Mouse (Mus musculus): ENCODE measurements around the gene Gna11. TPM values are rescaled to one million over a fixed set of nuclear protein-coding genes. Genes with fewer than 3 reads are reported as not detected.

Gna11 gene
- polyA plus RNA-seq (2016; fragmentation: Nextera tagmentation; extraction: Ambion mirVana), result 82.9 and 86.1 TPM in 2 replicates

DNA sequence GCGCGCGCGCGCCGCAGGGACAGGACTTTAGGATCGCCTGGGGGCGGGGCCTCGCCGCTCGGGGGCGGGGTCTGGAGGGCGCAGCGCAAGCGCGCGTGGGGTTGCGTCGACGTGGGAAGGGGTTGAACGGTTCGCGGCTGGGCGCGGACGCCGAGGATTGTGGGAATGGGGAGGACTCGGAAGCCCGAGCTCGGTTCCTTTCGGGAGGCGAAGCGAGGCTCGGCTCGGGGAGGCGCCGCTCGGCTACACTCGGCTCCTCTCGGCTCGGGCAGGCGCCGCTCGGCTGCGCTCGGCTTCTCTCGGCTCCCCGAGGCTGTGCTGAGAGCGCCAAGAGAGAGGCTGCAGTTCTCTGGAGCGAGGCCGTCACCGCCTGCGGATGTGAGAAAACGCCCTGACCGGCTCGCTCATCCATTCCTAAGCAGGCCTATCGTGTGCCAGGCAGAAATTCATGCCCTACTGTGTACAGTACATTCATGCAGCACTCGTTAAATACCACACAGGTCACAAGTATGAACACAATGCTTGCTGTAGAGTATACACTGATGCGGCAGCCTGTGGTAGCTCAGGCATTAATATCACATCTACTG, at the start of gene Gna11:
TSS of gene Gna11 (minus strand) at position 30 of the 587 bp plus-strand sequence.
- WGBS, result 2% methylated on average over 59 of the region's 59 CpGs
- H3K4me2 ChIP-seq, result peak within 1 kb of the TSS; percentile 93
- H3K27ac ChIP-seq, result peak within 1 kb of the TSS; percentile 80
- H3K27me3 ChIP-seq, result no peaks in the 10 kb centered on the region
- peak within 1 kb of the TSS; percentile 97 for H3K4me3 ChIP-seq (replicated peaks)
- H3K4me1 ChIP-seq (replicated peaks), result peaks cover 31% of the 10 kb centered on the region
- H3K9me3 ChIP-seq, result no peaks in the 10 kb centered on the region
- ATAC-seq (ENCODE audit: insufficient number of reproducible peaks, insufficient read depth, low FRiP score, low TSS enrichment, low read depth), result peak; percentile 92
- peaks cover 13% of the 10 kb centered on the region for H3K36me3 ChIP-seq
- H3K9ac ChIP-seq (replicated peaks), result peak within 1 kb of the TSS; percentile 93

DNA sequence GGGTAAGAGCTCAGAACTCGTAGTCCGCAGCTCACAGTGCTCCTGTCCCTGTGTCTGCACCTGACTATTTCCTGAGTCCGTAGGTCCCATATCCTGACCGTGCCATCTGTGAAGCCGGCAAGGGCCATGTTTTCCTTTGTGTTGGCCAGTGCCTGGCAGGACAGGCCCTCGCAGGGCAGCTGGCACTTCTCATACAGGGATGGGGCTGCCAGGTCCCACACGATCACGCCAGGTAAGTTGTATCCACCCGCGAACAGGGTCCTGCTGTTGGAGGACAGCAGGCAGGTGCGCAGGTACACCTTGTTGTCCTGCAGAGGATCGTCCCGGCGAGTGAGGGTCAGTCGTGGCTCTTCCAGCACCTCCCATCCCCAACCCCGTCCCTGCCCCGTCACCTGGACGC, 48.9 kb upstream of the Gna11 start:
- Histone ChIP-seq H3K4me2 (no peak overlapping the region), H3K27ac (no peak overlapping the region), H3K4me3 (replicated peaks) (no peak overlapping the region), H3K36me3 (peaks cover 18% of the 10 kb centered on the region), H3K9me3 (no peaks in the 10 kb centered on the region), H3K4me1 (replicated peaks) (peaks cover 50% of the 10 kb centered on the region), H3K27me3 (peaks cover 36% of the 10 kb centered on the region), H3K9ac (replicated peaks) (no peak overlapping the region)
- no peak for ATAC-seq (ENCODE audit: insufficient number of reproducible peaks, insufficient read depth, low FRiP score, low TSS enrichment, low read depth)
- 71% methylated on average over 18 of the region's 18 CpGs for WGBS

DNA sequence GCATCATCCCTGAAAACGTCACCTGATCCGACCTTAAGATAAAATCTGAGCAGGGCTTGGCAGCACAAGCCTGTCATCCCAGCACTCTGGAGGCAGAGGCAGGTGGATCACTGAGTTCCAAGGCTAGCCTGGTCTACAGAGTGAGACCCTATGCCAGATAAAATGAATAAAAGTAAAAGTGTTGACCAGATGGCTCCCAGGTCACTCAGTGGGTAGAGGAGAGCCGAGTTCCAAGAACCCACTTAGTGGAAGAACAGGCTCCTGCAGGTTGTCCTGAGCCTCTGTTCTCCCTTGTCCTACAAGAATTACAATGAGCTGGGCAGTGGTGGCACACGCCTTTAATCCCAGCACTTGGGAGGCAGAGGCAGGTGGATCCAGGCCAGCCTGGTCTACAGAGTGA, 48.2 kb upstream of the Gna11 start:
- H3K9ac ChIP-seq (replicated peaks), result no peak overlapping the region
- no peak overlapping the region for H3K4me3 ChIP-seq (replicated peaks)
- H3K9me3 ChIP-seq, result no peaks in the 10 kb centered on the region
- H3K4me2 ChIP-seq, result no peak overlapping the region
- 66% methylated on average over 4 of the region's 4 CpGs for WGBS
- peaks cover 25% of the 10 kb centered on the region for H3K36me3 ChIP-seq
- peaks cover 40% of the 10 kb centered on the region for H3K27me3 ChIP-seq
- no peak for ATAC-seq (ENCODE audit: insufficient number of reproducible peaks, insufficient read depth, low FRiP score, low TSS enrichment, low read depth)
- no peak overlapping the region for H3K27ac ChIP-seq
- H3K4me1 ChIP-seq (replicated peaks), result peaks cover 42% of the 10 kb centered on the region

DNA sequence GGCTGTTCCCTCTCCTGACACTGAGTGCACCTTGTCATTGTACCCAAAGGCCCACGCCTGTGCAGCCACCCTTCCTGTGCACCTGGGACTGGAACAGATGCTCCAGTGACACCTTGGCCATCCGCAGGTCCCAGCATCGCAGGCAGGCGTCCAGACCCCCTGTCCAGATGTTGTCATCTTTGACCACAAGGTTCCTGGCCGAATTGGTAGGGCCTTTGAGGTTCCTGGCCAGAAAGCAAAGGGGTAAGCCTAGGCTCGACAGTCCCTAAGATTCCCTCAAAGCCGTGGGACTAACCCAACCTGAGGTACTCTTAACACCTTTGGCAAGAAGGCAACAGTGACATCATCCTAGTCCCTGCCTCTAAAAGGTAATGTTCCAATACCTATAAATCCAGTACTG, 47.6 kb upstream of the Gna11 start:
- Histone ChIP-seq H3K27ac (no peak overlapping the region), H3K4me1 (replicated peaks) (peaks cover 36% of the 10 kb centered on the region), H3K4me2 (no peak overlapping the region), H3K9ac (replicated peaks) (no peak overlapping the region), H3K9me3 (no peaks in the 10 kb centered on the region), H3K27me3 (peaks cover 44% of the 10 kb centered on the region), H3K36me3 (peaks cover 31% of the 10 kb centered on the region), H3K4me3 (replicated peaks) (no peak overlapping the region)
- WGBS, result 79% methylated on average over 7 of the region's 7 CpGs
- no peak for ATAC-seq (ENCODE audit: insufficient number of reproducible peaks, insufficient read depth, low FRiP score, low TSS enrichment, low read depth)

DNA sequence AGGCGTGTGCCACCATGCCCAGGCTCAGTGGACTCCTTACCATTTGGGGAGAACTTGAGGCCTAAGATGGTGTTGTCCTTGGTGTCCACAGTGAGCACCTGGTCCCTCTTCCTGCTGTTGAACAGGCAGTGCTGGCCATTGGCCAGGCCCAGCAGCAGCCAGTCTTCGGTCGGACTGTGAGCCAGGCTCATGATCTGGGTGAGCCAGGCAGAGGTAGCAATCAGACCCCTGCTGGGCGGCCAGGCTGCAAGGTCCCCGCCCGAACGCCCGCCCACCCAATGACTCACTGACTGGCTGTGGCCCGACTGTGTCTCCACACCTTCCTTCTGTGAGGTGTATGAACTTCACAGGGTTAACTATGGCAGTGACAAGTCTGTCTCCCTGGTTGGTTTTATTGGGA, 46.9 kb upstream of the Gna11 start:
- ATAC-seq (ENCODE audit: insufficient number of reproducible peaks, insufficient read depth, low FRiP score, low TSS enrichment, low read depth), result no peak
- Histone ChIP-seq H3K36me3 (peaks cover 39% of the 10 kb centered on the region), H3K27ac (no peak overlapping the region), H3K27me3 (peaks cover 50% of the 10 kb centered on the region), H3K9ac (replicated peaks) (no peak overlapping the region), H3K4me1 (replicated peaks) (peaks cover 29% of the 10 kb centered on the region), H3K4me2 (no peak overlapping the region), H3K4me3 (replicated peaks) (no peak overlapping the region), H3K9me3 (no peaks in the 10 kb centered on the region)
- WGBS, result 62% methylated on average over 9 of the region's 9 CpGs

DNA sequence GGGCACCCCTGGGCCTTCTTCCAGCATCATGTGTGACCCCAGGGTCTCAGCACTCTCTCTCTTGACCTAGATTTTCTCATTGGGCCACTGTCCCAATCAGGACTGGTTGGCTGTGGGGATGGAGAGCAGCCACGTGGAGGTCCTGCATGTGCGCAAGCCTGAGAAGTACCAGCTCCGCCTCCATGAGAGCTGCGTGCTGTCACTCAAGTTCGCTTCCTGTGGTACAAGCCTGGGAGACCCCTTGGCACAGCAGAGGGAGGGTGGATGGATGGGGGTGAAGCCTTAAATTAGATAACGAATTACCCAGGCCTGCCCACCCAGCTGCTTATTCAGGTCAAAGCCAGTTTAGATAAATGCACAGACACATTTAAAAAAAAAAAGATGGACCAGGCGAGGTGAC, 43.7 kb upstream of the Gna11 start:
- no peak overlapping the region for H3K27ac ChIP-seq
- H3K4me2 ChIP-seq, result no peak overlapping the region
- H3K4me1 ChIP-seq (replicated peaks), result no peaks in the 10 kb centered on the region
- no peak overlapping the region for H3K4me3 ChIP-seq (replicated peaks)
- 68% methylated on average over 7 of the region's 7 CpGs for WGBS
- H3K36me3 ChIP-seq, result peaks cover 65% of the 10 kb centered on the region
- H3K9ac ChIP-seq (replicated peaks), result no peak overlapping the region
- peaks cover 48% of the 10 kb centered on the region for H3K27me3 ChIP-seq
- H3K9me3 ChIP-seq, result no peaks in the 10 kb centered on the region
- no peak for ATAC-seq (ENCODE audit: insufficient number of reproducible peaks, insufficient read depth, low FRiP score, low TSS enrichment, low read depth)

DNA sequence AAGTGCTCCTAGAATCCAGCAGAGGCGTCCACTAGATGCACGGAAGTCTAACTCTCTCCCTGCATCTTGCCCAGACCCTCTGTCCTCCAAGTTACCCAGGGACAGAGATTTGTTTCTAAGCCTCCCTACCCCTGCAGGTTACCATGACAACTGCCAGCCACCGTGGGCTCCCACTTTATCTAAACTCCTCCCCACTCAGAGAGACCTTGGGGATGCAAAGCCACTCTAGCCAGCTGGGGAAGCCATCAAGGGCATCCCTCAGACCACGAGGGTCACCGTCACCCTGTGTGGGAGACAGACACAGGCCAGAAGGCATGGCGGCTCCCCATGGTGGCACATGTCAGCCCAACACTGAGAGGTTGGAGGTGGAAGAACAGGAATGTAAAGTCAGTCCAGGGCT, 38.4 kb upstream of the Gna11 start:
- no peak overlapping the region for H3K4me3 ChIP-seq (replicated peaks)
- no peak overlapping the region for H3K27ac ChIP-seq
- no peak overlapping the region for H3K9ac ChIP-seq (replicated peaks)
- peaks cover 32% of the 10 kb centered on the region for H3K4me1 ChIP-seq (replicated peaks)
- ATAC-seq (ENCODE audit: insufficient number of reproducible peaks, insufficient read depth, low FRiP score, low TSS enrichment, low read depth), result no peak
- H3K9me3 ChIP-seq, result no peaks in the 10 kb centered on the region
- 58% methylated on average over 6 of the region's 6 CpGs for WGBS
- H3K27me3 ChIP-seq, result peaks cover 64% of the 10 kb centered on the region
- peaks cover 62% of the 10 kb centered on the region for H3K36me3 ChIP-seq
- no peak overlapping the region for H3K4me2 ChIP-seq

DNA sequence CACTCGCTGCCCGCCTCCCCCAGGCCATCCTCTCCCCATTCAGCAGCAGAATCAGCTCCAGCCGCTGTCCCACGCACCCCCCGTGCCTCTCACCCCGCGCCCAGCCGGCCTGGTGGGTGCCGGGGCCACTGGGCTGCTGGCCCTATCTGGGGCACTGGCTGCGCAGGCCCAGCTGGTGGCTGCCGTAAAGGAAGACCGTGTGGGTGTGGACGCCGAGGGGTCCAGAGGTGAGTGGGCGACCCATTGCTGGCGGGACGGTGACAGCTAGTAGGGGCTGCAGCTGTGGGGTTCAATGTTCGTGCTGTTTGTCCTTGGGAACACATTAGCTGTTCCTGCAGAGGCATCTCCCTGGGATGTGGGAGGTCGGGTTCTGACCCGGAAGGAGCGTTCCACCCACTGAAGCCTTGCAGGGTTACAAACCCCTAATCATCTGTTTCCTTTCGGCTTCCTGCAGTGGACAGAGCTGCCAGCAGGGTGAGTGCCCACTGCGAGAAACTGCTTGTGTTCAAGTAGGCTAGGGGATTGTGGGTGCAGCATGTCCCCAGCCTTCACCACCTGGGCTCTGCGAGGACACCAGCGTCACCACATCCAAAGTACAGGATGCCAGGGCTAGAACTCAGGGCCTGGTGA, 35.6 kb upstream of the Gna11 start:
- no peak for ATAC-seq (ENCODE audit: insufficient number of reproducible peaks, insufficient read depth, low FRiP score, low TSS enrichment, low read depth)
- no peak overlapping the region for H3K27ac ChIP-seq

DNA sequence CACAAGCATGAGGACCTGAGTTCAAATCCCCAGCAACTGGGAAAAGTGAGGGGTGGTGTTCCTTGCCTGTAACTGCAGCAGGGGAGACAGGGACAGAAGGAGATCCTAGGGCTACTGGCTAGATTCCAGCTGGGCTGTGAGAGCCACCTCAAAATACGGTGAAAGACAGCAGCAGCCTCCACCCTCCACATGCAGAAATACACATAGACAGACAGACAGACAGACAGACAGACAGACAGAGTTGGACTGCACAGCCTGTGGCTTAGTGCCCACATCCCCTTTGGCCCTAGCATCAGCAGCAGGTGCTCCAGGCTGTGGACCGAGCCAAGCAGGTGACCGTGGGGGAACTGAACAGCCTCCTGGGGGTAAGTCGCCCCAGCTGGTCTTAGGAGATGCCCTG, 35.0 kb upstream of the Gna11 start:
- H3K27me3 ChIP-seq, result peaks cover 61% of the 10 kb centered on the region
- H3K4me3 ChIP-seq (replicated peaks), result no peak overlapping the region
- 71% methylated on average over 4 of the region's 4 CpGs for WGBS
- H3K27ac ChIP-seq, result no peak overlapping the region
- peaks cover 35% of the 10 kb centered on the region for H3K36me3 ChIP-seq
- no peak for ATAC-seq (ENCODE audit: insufficient number of reproducible peaks, insufficient read depth, low FRiP score, low TSS enrichment, low read depth)
- H3K9ac ChIP-seq (replicated peaks), result no peak overlapping the region
- no peaks in the 10 kb centered on the region; the same call in 1 of the 2 replicates for H3K9me3 ChIP-seq
- H3K4me2 ChIP-seq, result no peak overlapping the region
- H3K4me1 ChIP-seq (replicated peaks), result peaks cover 49% of the 10 kb centered on the region

More for the DNA sequence above, 35.6 kb upstream of the Gna11 start:
- no peaks in the 10 kb centered on the region; the same call in 1 of the 2 replicates for H3K9me3 ChIP-seq
- peak overlapping the region; percentile 18; the same call in 1 of the 2 replicates for H3K4me2 ChIP-seq
- WGBS, result 48% methylated on average over 25 of the region's 25 CpGs
- peaks cover 41% of the 10 kb centered on the region for H3K36me3 ChIP-seq
- H3K4me1 ChIP-seq (replicated peaks), result peaks cover 47% of the 10 kb centered on the region
- H3K9ac ChIP-seq (replicated peaks), result no peak overlapping the region
- no peak overlapping the region for H3K4me3 ChIP-seq (replicated peaks)
- H3K27me3 ChIP-seq, result peaks cover 61% of the 10 kb centered on the region

DNA sequence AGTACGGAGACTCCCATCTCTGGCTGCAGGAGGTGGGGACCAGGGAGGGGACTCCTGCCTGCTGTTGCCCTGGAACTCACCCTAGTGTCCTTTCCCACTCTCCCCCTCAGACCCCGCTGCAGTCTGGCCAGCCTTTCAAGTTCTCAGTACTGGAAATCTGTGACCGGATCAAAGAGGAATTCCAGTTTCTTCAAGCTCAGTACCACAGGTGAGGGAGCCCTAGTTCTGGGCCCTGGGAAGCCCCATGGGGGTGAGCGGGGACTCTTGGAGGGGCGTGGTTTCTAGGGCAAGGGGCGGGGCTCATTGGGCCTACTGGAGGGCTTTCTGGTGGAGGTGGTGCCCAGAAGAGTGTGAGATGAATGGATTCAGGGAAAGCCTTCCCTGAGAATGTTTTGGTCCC, 30.7 kb upstream of the Gna11 start:
- 2% methylated on average over 6 of the region's 6 CpGs for WGBS
- peaks cover 61% of the 10 kb centered on the region for H3K4me1 ChIP-seq (replicated peaks)
- H3K27me3 ChIP-seq, result peaks cover 66% of the 10 kb centered on the region

DNA sequence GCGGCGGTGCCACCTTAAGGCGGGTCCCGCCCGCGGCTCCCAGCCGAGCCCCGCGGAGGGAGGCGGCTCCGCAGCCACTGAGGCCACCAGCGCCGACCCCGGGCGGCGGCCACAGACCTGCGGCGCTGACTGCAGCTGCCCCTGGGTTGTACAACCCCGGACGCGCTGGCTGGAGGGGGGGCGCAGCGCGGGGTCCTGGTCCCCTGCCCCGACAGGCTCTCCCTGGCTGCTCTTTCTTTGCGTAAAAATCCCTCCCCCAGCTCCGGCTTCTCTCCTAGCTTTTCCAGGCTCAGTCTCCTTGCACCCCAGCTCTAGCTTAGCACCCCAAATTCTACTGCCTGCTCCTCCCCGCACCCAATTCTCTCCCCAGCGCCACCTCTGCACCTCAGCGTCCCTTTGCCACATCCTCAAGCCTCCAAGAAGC, 30.2 kb upstream of the Gna11 start:
- H3K27me3 ChIP-seq, result peaks cover 62% of the 10 kb centered on the region
- peak overlapping the region; percentile 67 for H3K27ac ChIP-seq

More for the DNA sequence above, 30.7 kb upstream of the Gna11 start:
- Histone ChIP-seq H3K27ac (peak overlapping the region; percentile 67), H3K4me2 (peak overlapping the region; percentile 75), H3K9ac (replicated peaks) (peak overlapping the region; percentile 82), H3K36me3 (peaks cover 10% of the 10 kb centered on the region; the same call in 1 of the 2 replicates), H3K4me3 (replicated peaks) (peak overlapping the region; percentile 62), H3K9me3 (no peaks in the 10 kb centered on the region; the same call in 1 of the 2 replicates)
- ATAC-seq (ENCODE audit: insufficient number of reproducible peaks, insufficient read depth, low FRiP score, low TSS enrichment, low read depth), result no peak

More for the DNA sequence above, 30.2 kb upstream of the Gna11 start:
- H3K4me1 ChIP-seq (replicated peaks), result peaks cover 61% of the 10 kb centered on the region
- no peaks in the 10 kb centered on the region; the same call in 1 of the 2 replicates for H3K9me3 ChIP-seq
- peak overlapping the region; percentile 75 for H3K4me2 ChIP-seq
- 0% methylated on average over 28 of the region's 30 CpGs for WGBS
- no peak for ATAC-seq (ENCODE audit: insufficient number of reproducible peaks, insufficient read depth, low FRiP score, low TSS enrichment, low read depth)
- H3K36me3 ChIP-seq, result 0 out of 2 replicates have a peak, but pooled peaks cover 6% of the 10 kb centered on the region
- H3K9ac ChIP-seq (replicated peaks), result peak overlapping the region; percentile 82
- H3K4me3 ChIP-seq (replicated peaks), result peak overlapping the region; percentile 62
